Mouse (Mus musculus): ENCODE data around the gene Nfyc.

Gene Nfyc

DNA sequence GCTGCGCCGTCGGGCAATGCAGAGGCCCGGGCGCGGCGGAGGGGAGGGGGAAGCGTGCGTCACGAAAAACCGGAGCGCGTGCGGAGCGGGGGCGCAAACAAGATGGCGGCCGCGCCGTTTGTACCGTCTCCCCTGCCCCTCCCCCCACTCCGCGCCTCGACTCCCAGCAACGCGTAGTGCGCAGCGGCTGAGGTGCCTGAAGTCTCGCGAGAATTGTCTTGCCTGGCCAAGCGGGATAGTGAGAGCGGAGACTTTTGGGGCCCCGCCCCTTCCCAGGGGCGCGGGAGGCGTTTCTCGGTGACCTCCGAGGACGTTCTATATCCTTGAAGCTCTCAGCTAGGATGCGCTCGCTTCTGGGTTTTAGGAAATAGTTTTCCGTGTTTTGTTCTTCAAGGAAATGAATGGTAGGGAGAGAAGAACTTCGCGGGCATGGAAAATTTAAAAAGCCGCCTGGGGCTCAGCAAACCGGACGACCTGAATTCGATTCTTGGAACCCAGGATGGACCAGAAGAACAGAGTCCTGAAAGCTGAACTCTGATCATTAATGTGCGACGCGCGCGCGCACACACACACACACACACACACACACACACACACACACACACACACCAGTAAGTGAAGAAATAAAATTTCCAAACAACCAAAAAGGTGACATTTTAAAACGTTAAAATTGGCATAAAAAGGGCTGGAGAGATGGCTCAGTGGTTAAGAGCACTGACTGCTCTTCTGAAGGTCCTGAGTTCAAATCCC lies 5.6 kb downstream of the Nfyc start:
- DNase-seq (ENCODE audit: low spot score in 2 of 2): peak; percentile 96 to 97

DNA sequence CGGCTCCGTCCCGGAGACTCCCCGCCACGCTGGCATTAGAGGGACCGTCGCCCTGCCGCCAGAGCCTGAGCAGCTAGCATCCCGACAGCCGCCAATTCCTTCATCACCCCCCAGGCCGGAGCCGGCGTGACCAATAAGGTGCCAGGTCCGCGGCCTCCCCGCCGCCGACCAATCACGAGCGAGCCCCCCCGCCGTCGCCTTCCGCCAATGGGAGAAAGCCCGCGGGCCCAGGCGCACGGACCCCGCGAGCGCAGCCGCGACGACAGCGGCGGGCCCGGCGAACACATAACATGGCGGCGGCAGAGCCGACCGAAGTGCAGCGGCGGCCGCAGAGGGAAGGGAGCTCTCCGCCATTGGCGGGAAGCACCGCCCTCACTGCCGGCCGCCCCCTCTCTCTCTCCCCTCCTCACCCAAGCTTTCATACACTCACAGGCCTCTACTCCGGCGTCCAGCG lies 6.2 kb downstream of the Nfyc start:
- DNase-seq (ENCODE audit: low spot score in 2 of 2): peak; percentile 90 to 92

GRCm38 (mm10) chr4:120822191-120822911 lies 9.0 kb downstream of the Nfyc start:
- no peak for DNase-seq (ENCODE audit: low spot score in 2 of 2)

- no peak for DNase-seq (ENCODE audit: low spot score in 2 of 2)
These were observed 11.5 kb downstream of the Nfyc start for GRCm38 (mm10) chr4:120819871-120820270.

DNA sequence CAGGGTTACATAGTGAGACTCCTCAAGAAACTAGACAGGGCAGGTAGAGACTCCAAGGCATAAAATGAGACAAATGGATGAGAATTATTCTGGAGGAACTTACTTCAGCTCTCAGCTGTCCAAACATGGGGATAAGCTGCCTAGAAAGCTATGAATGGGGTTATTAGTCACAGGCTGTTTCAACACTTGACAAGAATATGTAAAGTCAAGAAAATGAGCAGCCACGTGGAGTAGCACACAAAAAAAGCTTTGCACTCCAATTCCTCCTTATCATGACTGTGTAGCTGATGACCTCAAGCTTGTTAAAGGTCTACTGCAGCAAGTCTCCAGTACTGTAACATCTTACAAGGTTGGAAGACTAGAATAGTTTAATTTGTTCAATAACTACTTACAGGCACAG lies 12.1 kb downstream of the Nfyc start:
- no peak for DNase-seq (ENCODE audit: low spot score in 2 of 2)

DNA sequence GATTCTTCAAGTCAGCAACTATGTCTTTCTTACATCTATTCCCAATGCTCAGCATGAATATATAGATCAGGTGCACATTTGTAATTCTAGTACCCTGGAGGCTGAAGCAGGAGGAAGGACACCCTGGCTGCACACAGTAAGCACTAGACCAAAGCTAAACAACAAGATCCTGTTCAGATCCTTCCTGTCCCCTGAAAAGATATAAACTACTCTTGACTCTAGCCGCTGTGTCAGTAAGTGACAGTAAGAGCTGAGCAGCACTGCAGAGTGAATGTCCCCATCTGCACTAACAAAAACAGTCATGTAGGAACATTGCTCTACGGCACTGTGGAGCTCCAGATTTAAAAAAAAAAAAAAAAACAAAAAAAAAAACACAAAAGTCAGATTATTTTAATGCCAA lies 13.4 kb downstream of the Nfyc start:
- no peak for DNase-seq (ENCODE audit: low spot score in 2 of 2)

DNA sequence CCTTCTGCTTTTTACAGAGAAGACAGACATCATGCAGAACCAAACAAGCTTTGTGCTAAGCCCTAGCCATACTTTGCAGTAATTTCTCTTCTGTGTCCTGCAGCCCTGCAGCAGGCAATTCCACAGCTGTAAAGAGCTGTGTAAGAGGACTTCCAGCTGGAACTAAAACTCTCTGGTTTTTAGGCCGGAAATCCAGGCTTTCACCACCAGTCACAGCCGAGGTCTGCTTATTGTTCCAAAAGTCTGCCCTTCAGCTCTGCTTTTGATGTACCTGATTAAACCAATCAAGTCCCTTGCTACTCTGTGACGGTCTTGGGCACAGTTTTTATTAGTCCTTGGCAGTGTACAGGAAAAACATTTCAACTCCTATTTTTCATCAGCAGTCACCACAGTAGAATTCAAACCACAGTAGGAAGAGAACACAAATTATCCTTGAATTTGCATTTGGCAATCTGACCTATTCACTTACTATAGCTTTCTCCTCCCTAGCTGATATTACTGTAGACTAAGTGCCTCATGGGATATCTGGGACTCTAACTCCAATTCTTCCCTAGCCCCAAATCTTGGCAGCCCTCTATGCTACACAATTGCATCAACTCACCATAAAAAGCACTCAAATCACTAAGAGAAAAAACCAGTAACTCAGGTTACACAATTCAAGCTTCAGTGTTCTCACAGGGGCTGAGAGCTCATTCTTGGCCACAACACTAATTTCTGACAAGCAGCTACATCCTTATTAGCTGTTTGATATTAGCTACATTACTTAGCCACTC lies 14.2 kb downstream of the Nfyc start:
- DNase-seq (ENCODE audit: low spot score in 2 of 2): no peak

DNA sequence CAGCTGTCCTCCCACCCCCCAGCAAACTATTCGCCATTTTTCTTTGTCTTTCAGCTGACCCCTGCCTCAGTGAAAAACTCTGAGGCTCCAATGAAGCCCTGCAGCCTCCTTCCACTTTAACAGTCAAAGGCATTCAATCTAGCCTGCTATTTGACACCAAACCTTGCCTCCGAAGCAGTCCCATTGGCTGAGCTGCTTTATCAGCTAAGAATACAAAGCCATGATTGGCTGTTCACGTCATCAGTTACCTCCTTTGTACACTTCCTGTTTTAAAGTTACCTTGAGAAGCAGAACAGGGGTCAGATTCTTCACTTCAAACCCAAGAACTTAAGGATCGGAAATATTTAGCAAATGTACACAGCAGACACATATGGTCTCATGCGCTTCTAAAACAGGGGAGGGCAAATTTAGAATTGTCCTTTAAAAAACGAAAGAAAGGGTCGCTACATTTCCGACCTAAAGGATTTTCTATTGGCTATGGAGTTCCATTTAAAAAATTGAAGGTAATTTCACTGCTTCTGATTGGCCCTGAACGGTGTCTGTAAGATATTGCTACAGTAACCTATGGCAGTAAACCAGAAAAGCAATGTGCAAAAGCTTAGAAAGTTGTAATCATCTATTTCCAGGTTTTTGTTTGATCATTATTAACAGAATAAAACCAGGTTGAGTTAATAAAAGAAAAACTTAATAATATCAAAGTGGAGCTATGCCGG lies 15.6 kb downstream of the Nfyc start:
- DNase-seq (ENCODE audit: low spot score in 2 of 2): peak; percentile 32 to 56

DNA sequence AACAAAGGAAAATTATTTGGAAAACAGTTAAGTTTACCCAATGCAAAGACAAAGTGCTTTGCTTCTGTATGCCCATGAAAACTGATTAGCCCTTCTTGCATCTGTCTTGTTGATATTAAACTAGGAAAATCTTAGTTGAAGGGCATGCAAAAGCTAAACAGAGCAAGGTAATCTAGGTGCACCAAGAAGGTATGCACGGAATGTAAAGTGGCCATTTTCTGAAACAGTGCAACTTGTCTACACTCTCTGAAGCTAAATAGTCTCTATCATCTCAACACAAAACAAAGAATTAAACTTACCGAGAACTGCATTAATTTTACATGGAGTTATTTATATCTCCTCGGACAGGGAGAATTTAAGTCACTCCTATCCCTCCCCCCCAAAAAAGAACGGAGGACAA lies 16.2 kb downstream of the Nfyc start:
- DNase-seq (ENCODE audit: low spot score in 2 of 2): no peak

DNA sequence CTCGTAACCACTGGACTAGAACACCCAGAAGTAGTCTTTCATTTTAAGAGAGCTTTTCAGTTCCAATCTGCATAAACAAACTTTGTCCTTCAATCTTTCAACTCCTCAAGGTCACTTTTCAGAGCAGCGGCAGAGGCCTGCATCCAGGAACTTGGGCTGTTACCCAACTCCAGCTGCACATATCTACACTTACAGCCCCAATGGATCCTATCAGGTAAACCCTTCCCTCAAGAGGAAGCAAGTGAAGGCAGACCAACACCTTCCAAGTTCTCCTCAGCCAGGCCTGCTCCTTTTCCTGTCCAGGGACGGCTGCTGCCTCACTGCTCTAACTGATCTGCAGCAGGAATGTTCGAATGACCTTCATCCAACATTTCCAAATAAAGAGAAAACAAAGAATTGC lies 17.2 kb downstream of the Nfyc start:
- DNase-seq (ENCODE audit: low spot score in 2 of 2): no peak

GRCm38 (mm10) chr4:120813762-120814161 lies 17.6 kb downstream of the Nfyc start:
- DNase-seq (ENCODE audit: low spot score in 2 of 2): no peak

GRCm38 (mm10) chr4:120805816-120806215 lies 25.6 kb downstream of the Nfyc start:
- DNase-seq (ENCODE audit: low spot score in 2 of 2): no peak

DNA sequence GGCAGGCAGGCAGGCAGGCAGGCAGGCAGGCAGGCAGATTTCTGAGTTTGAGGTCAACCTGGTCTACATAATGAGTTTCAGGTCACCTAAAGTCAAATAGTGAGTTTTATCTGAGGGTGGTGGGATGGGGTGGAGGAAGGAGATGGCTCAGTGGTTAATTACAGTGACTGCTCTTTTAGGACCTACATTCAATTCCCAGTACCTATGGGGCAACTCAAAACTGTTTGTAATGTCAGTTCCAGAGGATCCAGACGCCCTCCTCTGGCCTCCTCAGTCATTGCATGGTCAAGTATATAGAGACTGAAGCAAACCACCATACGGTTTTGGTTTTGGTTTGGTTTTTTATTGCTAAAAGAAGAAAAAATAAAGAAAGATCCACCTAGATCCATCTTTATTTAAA lies 29.9 kb downstream of the Nfyc start:
- DNase-seq (ENCODE audit: low spot score in 2 of 2): peak in 1 of 2 experiments; percentile 26

GRCm38 (mm10) chr4:120800691-120801090 lies 30.7 kb downstream of the Nfyc start:
- no peak for DNase-seq (ENCODE audit: low spot score in 2 of 2)

- no peak for DNase-seq (ENCODE audit: low spot score in 2 of 2)
These were observed 31.6 kb downstream of the Nfyc start for GRCm38 (mm10) chr4:120799680-120800166.

DNA sequence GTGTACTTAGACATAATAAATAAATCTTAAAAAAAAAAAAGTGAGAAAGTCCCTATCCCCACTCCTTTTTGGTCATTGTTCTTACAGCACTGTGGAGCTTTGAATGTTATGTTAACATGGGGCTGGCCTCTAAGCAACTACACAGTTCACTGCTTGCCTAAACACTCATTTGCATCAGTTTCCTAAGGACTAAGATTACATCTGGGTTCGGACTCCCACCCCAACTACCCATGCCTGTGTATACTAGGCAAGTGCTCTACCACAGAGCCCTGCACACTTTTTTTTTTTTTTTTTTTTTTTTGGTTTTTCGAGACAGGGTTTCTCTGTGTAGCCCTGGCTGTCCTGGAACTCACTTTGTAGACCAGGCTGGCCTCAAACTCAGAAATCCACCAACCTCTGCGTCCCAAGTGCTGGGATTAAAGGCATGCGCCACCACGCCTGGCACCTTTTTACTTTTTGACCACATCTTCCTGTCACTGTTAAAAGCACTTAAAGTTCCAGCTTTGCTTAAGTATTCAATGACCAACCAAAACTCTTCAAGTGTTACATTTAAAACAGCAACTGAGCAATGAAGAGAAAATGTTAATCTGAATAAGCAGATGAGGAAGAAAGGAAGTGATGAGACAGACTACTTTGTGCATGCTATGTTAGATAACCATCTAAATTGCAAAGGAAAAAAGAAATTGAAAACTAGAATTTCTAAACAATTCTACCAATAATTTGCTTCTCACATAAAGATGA lies 33.2 kb downstream of the Nfyc start:
- DNase-seq (ENCODE audit: low spot score in 2 of 2): no peak

GRCm38 (mm10) chr4:120796687-120797086 lies 34.7 kb downstream of the Nfyc start:
- DNase-seq (ENCODE audit: low spot score in 2 of 2): no peak

DNA sequence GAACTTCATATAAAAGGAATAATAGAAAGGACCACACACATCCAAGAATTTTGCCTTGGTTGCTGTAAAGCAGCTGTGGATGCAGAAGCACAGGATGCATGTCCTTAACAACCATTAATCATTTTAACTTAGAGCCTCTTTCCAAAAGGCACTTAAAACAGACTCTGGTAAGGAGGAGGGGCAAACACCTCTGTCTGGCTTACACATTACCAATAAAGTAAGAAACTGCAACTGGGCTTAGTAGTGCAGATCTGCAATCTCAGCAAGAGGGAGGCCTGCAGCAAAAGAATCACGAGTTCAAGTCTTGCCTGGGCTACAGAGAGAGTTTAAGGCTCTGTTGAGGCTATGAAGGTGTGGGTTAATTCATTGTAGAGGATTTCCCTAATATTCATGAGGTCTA lies 35.7 kb downstream of the Nfyc start:
- DNase-seq (ENCODE audit: low spot score in 2 of 2): no peak

GRCm38 (mm10) chr4:120792918-120793317 lies 38.5 kb downstream of the Nfyc start:
- no peak for DNase-seq (ENCODE audit: low spot score in 2 of 2)

DNA sequence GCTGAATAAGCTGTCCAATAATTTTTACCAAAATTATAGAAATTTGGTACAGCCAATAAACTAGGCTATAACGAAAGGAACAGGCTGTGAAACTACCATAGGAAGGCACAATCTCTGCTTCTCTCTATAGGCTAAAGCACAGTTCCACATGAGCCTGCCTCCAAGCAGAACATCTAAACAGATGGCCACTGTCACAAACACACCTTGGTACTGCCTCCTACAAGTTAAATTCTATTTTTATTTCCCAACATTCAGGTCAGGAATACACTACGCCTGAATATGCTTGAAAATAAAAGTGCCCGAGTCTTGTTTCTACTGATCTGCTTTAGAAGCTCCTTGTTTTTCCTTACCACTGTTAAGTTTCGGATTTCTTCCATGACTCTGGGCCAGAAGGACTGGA lies 41.3 kb downstream of the Nfyc start:
- DNase-seq (ENCODE audit: low spot score in 2 of 2): no peak

DNA sequence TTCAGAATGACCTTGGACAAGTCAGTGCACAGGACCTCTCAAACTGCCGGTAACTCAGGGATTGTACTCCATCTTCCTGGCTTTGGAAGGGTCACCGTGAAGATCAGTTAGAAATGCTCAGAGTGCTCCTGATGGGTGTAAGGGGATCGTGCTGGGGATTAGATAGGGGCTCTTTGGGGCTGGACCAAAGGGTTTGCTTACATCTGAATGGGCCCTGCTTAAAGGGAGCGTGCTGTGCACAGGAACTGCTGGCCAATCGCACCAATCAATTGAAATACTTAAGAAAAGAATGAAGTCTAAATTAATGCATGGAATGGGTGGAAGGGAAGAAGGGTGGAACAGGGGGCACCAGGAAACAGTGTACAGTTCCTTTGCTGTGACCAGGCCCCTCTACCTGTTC lies 75.6 kb downstream of the Nfyc start:
- DNase-seq (ENCODE audit: low spot score in 2 of 2): no peak
